Comparison of ENCODE assay signal across 8 mouse cellular contexts in genomic region chr9:114779984-114780745, GRCm38 (mm10). TPM values are rescaled to one million over a fixed set of nuclear protein-coding genes. Genes with fewer than 3 reads are reported as not detected.
DNase-seq lines count a peak whose midpoint lies in the region; ATAC-seq and TF ChIP-seq lines count a peak whose summit lies in the region.

No protein-coding gene starts in this region.

- no peak for TF ChIP-seq POLR2A in spleen, adult 2 months (IDR thresholded peaks at IDR 0.05; ENCODE audit: low read depth, low read length)

- no peaks in the 10 kb centered on the region for H3K27me3 ChIP-seq in spleen, adult 2 months (ENCODE audit: control insufficient read depth, insufficient read depth, low read length)
- H3K27me3 ChIP-seq in embryonic facial prominence, embryonic 14.5 days (replicated peaks; ENCODE audit: control insufficient read depth, insufficient read depth, low read length): no peaks in the 10 kb centered on the region
- no peaks in the 10 kb centered on the region for H3K27me3 ChIP-seq in intestine, embryonic 16.5 days (replicated peaks; ENCODE audit: control insufficient read depth, insufficient read depth, low read length)
- peaks cover 6% of the 10 kb centered on the region; the same call in 1 of the 2 replicates for H3K27me3 ChIP-seq in neural tube, embryonic 13.5 days

- no peaks in the 10 kb centered on the region for H3K36me3 ChIP-seq in spleen, adult 2 months (ENCODE audit: control insufficient read depth, insufficient read depth, low read length)
- no peaks in the 10 kb centered on the region for H3K36me3 ChIP-seq in embryonic facial prominence, embryonic 14.5 days (ENCODE audit: control insufficient read depth, insufficient read depth, low read length)
- no peaks in the 10 kb centered on the region for H3K36me3 ChIP-seq in intestine, embryonic 16.5 days (ENCODE audit: control insufficient read depth, insufficient read depth, low read length)
- no peaks in the 10 kb centered on the region for H3K36me3 ChIP-seq in neural tube, embryonic 13.5 days

- WGBS in spleen, adult 2 months: 16% methylated on average over 23 of the region's 23 CpGs
- WGBS in embryonic facial prominence, embryonic 14.5 days: 40% methylated on average over 23 of the region's 23 CpGs
- WGBS in intestine, embryonic 16.5 days: 38% methylated on average over 23 of the region's 23 CpGs
- WGBS in neural tube, embryonic 13.5 days: 28% methylated on average over 23 of the region's 23 CpGs

- ATAC-seq in embryonic facial prominence, embryonic 14.5 days (ENCODE audit: low read depth): no peak
- 0 out of 2 replicates have a peak, but pooled peaks have one; percentile 3 for ATAC-seq in intestine, embryonic 16.5 days
- ATAC-seq in neural tube, embryonic 13.5 days (ENCODE audit: low read depth): 0 out of 2 replicates have a peak, but pooled peaks have one; percentile 6
- ATAC-seq in monocyte, adult 5-6 weeks (replicated peaks; ENCODE audit: insufficient number of reproducible peaks, low FRiP score, low TSS enrichment, poor library complexity, severe bottlenecking): no peak

- H3K27ac ChIP-seq in spleen, adult 2 months (ENCODE audit: insufficient read depth, low read length): peak overlapping the region; percentile 97
- no peak overlapping the region for H3K27ac ChIP-seq in embryonic facial prominence, embryonic 14.5 days (replicated peaks; ENCODE audit: low read depth, low read length)
- peak overlapping the region; percentile 80; the same call in 1 of the 2 replicates for H3K27ac ChIP-seq in intestine, embryonic 16.5 days (ENCODE audit: low read length)
- no peak overlapping the region for H3K27ac ChIP-seq in neural tube, embryonic 13.5 days (replicated peaks)

- H3K9ac ChIP-seq in embryonic facial prominence, embryonic 14.5 days (ENCODE audit: low read depth, low read length): peak overlapping the region; percentile 74
- peak overlapping the region; percentile 82 for H3K9ac ChIP-seq in intestine, embryonic 16.5 days (ENCODE audit: low read depth, low read length)
- peak overlapping the region; percentile 74 for H3K9ac ChIP-seq in neural tube, embryonic 13.5 days

- peaks cover 33% of the 10 kb centered on the region for H3K4me1 ChIP-seq in spleen, adult 2 months (ENCODE audit: control insufficient read depth, insufficient read depth, insufficient read length)
- H3K4me1 ChIP-seq in embryonic facial prominence, embryonic 14.5 days (ENCODE audit: control insufficient read depth, insufficient read depth, low read length): 0 out of 2 replicates have a peak, but pooled peaks cover 3% of the 10 kb centered on the region
- H3K4me1 ChIP-seq in intestine, embryonic 16.5 days (ENCODE audit: control insufficient read depth, insufficient read depth, low read length): peaks cover 16% of the 10 kb centered on the region
- peaks cover 28% of the 10 kb centered on the region for H3K4me1 ChIP-seq in neural tube, embryonic 13.5 days (replicated peaks)

- H3K4me2 ChIP-seq in embryonic facial prominence, embryonic 14.5 days (ENCODE audit: low read depth, low read length): peak overlapping the region; percentile 78
- H3K4me2 ChIP-seq in intestine, embryonic 16.5 days (ENCODE audit: low read depth, low read length): peak overlapping the region; percentile 91
- peak overlapping the region; percentile 94 for H3K4me2 ChIP-seq in neural tube, embryonic 13.5 days

- TF ChIP-seq CTCF in spleen, adult 2 months (IDR thresholded peaks at IDR 0.05; ENCODE audit: extremely low read depth, insufficient read depth, insufficient read length, insufficient replicate concordance): no peak

- DNase-seq in spleen, adult 2 months (ENCODE audit: low read depth in 1 of 2, low spot score in 2 of 2): peak in 1 of 2 experiments; percentile 40
- DNase-seq in spleen, adult 18-20 months: no peak
- DNase-seq in embryonic facial prominence, embryonic 14.5 days (ENCODE audit: low spot score): no peak
- DNase-seq in right cerebral cortex, postnatal 25 days: no peak
- DNase-seq in yolk sac, embryonic 10.5 days (ENCODE audit: low spot score): no peak

- peak overlapping the region; percentile 95 for H3K4me3 ChIP-seq in spleen, adult 2 months (ENCODE audit: extremely low read depth, insufficient read depth, insufficient read length)
- H3K4me3 ChIP-seq in embryonic facial prominence, embryonic 14.5 days (ENCODE audit: low read depth, low read length): peak overlapping the region; percentile 71
- H3K4me3 ChIP-seq in intestine, embryonic 16.5 days (ENCODE audit: low read length): peak overlapping the region; percentile 71
- peak overlapping the region; percentile 51 for H3K4me3 ChIP-seq in neural tube, embryonic 13.5 days

- H3K9me3 ChIP-seq in embryonic facial prominence, embryonic 14.5 days (ENCODE audit: control insufficient read depth, low read length): no peaks in the 10 kb centered on the region
- no peaks in the 10 kb centered on the region for H3K9me3 ChIP-seq in intestine, embryonic 16.5 days (ENCODE audit: control insufficient read depth, low read length)
- no peaks in the 10 kb centered on the region for H3K9me3 ChIP-seq in neural tube, embryonic 13.5 days

RNA-seq across cellular contexts. Expression of gene Cmtm7, which starts 1.5 kb away (rescaled TPM):
- polyA plus RNA-seq in spleen, adult 2 months (2012; rRNA removed): 237 and 317 TPM in 2 replicates
- polyA plus RNA-seq in embryonic facial prominence, embryonic 14.5 days (2014; fragmentation: Nextera tagmentation; extraction: Ambion mirVana): 103 and 105 TPM in 2 replicates
- polyA plus RNA-seq in intestine, embryonic 16.5 days (2015; fragmentation: Nextera tagmentation; extraction: Ambion mirVana): 82.5 and 86.6 TPM in 2 replicates
- 22.0 and 26.6 TPM in 2 replicates for polyA plus RNA-seq in neural tube, embryonic 13.5 days (2015; fragmentation: Nextera tagmentation; extraction: Ambion mirVana)
- 95.2 to 128 TPM (median 119 TPM) in 3 replicates for total RNA-seq in monocyte, adult 5-6 weeks (2017)

RNA-seq across cellular contexts. Expression of gene Cmtm6, which starts 49.2 kb away (rescaled TPM):
- polyA plus RNA-seq in spleen, adult 2 months (2012; rRNA removed): 36.7 and 38.5 TPM in 2 replicates
- polyA plus RNA-seq in embryonic facial prominence, embryonic 14.5 days (2014; fragmentation: Nextera tagmentation; extraction: Ambion mirVana): 44.3 and 45.7 TPM in 2 replicates
- 100 and 113 TPM in 2 replicates for polyA plus RNA-seq in intestine, embryonic 16.5 days (2015; fragmentation: Nextera tagmentation; extraction: Ambion mirVana)
- polyA plus RNA-seq in neural tube, embryonic 13.5 days (2015; fragmentation: Nextera tagmentation; extraction: Ambion mirVana): 20.3 and 22.3 TPM in 2 replicates
- 131 to 163 TPM (median 138 TPM) in 3 replicates for total RNA-seq in monocyte, adult 5-6 weeks (2017)

Comparison
In these comparisons a context has a peak if more than half of its experiments do, and no peak if none do; other contexts are left out.
1. H3K27ac ChIP-seq: peak in spleen, adult 2 months (single experiment) and intestine, embryonic 16.5 days (single experiment); none in embryonic facial prominence, embryonic 14.5 days (single experiment) and neural tube, embryonic 13.5 days (single experiment).
2. ATAC-seq: peak in intestine, embryonic 16.5 days (single experiment) and neural tube, embryonic 13.5 days (single experiment); none in embryonic facial prominence, embryonic 14.5 days (single experiment) and monocyte, adult 5-6 weeks (single experiment).
3. Peak in every context shown above with its lines, with median percentiles within 50 percentile points of each other: H3K4me3 ChIP-seq, H3K4me2 ChIP-seq and H3K9ac ChIP-seq.